Mouse (Mus musculus) fat pad, adult 2 months (tissue): ENCODE measurements around the gene Ptar1.

ENCODE experiments used
- DNase-seq: peaks from one replicate; pipeline ENCODE4 v3.0.0-alpha.2; 2011; ENCODE audit warnings: low read depth, low spot score; ENCODE audit errors: extremely low read depth

The Ptar1 gene

DNA sequence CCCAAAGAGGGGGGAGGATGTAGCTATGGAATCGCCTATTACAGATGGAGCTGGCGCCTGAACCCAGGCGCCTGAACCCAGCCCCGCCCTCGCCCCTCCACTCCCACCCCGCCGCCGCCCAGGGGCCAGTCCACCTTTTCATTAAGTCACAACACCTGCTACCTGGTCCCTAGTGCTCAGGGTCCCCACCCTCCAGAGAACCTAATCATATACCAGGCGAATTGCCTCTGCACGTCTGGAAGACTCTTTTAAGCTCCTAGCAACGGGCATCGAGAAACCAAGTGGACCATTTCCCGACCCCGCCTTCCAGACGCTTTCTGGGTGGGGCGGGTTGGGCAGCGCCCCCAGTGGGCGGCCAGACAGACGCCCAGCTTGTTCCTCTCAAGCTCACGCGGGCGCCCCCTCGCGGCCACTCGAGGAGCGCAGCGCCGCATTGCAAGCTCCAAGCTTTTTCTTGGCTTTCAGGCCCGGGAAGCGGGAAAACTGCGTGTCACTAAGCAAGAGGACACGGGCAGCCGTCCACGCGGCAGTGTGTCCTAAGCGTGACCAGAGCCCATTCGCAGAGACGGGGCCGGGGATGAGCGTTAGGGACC is 70.8 kb downstream of the Ptar1 start:
- DNase-seq: peak; percentile 13

DNA sequence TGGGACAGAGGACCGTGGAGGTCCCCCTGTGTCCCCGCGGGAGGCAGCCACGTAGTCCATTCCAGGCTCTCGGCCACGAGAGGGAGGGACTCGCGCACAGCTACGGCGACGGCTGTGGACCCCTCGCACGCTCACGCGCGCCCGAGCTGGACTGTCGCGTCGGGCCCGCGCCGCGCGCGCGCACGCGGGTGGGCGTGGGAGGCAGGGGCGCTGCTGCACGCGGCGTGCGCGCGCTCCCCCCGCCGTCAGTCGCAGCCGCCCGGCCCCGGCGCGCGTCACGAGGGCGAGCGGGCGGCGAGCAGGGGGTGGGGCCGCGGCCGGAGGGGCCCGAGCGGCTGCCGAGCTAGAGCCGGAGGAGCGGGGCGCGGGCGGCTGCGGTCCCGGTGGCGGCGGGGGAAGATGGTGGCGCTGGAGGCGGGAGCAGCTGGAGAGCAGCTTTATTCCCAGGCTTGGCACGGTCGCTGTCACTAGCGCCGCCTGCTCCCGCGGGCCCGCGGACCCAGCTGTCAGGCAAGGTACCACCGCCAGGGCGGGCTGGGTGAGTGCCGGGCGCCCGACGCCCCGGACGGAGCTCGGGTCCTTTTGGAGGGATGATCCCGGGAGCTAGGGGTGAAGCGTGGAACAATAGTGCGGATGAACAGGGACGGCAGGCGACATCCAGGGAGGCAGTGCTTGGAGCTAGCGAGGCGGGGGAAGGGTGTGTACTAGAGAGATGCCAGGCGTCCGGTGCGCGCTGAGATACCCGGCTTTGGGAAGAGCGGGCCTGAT is 71.5 kb downstream of the Ptar1 start, which contains the start of gene Apba1:
TSS of gene Apba1 (plus strand) at position 334 of the 768 bp plus-strand sequence.
- no peak for DNase-seq

DNA sequence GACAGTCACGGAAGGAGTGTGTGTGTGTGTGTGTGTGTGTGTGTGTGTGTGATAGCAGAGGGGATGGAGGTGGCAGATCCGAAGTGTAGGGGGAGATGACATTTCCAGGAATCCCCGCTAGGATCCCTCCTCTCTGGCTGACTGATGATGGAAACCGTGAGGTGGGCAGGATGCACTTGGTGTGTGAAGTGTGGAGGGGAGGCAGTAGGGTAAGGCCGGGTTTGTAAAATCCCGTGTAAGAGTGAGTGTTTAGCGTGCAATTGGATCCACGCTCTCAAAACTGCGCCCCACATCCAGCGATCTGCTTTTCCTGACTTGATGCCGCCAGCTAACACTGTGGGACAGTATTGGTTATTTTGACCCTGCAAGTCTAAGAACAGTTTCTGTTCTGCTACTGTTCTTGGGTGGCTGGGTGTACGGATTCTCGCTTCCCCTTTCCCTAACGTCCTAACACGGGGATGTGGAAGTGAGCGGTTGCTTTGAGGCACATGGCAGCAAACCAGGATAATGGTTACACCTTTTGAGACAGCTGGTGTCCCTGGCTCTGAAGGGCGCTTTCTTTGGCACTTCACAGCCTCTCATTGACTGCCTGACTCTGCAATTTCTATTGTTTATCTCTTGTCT is 72.2 kb downstream of the Ptar1 start:
- DNase-seq: no peak

DNA sequence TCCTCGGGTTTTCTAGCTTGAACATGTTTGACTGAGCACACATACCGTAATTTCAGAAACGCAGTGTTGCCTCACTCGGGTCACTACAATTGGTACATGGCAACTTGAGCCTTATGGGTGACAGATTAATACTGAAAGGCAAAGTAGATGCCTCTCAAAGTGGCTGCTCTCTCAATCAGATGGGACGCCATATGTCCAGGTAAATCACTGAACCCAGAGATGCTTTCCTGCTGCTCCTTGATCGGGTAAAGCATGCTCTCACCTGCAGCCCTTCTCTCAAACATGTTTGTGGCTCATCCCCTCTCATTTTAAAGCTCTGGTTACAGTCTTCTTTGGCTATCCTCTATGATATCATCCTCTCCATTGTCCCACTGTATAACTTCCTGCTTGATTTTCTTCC is 76.1 kb downstream of the Ptar1 start:
- DNase-seq: no peak

DNA sequence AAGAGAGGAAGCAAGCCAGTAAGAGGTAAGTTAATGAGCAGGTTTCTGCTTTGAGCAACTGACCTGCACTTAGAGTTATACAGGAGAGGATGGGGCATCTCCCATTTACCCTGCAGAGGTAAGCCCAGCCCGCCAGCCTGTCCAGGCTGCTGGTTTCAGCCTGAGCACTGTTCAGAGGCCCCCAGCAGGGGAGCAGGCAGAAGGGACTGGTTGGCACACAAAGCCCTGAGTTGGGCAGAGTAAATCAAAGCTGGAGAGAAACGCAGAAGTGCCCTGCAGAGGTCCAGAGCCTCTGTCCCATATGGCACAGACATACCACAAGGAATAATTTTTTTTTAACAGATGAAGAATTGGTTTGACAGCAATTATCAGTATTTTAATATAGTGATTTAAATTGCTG is 76.8 kb downstream of the Ptar1 start:
- no peak for DNase-seq

DNA sequence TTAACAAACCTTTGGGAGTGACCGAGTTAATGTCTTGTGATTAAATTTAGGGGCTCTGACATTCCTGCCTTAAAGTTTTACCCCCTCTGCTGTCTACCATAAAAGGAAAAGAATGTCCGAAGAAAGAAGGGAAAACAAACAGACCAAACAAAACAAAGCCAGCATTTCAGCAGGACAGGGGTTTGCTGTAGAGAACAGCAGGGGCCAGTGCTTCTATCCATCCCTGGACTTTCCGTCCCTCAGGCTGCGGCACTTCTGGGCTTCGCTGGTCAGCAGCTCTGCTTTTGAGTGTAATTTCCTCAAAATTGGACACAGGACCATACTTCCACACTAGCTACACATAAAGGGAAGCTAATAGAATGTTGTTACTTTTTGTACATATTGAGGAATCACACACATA is 81.6 kb downstream of the Ptar1 start:
- no peak for DNase-seq

DNA sequence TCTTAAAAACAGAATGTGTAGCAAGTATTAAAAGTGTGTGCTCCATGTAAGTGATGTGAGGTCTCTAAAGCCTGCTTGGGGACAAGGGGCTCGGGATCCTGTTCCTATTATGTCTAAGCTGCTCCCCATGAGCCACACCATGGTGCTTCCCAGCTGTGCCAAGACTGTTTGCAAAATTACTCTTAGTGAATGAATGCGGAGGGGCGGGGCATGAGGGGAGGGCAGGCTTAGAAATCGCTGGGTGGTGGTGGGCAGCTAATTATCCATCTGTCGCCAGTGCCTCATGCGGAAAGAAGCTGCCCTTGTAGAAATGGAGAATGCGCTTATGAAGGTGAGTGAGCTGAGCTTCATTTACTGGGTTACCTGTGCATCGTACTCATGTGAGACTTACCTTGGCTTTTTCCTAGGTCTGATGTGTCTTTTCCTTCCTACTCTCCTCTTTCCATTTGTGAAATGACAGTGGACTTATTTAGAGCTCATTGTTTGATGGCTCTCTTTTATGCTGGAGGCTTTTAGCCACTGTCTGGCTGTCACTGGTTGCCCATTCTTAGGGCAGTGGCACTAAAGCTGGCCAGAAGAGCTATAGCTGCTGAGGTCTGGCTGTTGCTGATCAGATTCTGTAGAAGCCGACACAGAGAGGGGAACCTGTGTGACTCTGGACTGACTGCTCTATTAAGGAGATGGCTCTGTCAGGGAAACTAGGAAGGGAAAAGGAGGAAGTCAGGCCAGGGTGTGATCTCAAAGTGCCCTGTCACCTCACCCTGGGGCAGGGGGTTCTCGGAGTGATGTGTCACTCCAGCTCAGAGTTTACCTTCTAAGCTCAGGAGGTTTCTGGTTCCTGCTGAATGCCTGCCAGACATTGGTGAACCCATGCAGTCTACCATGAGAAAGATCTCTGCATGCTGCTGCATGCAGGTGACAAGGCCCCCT is 83.5 kb downstream of the Ptar1 start:
- DNase-seq: no peak

DNA sequence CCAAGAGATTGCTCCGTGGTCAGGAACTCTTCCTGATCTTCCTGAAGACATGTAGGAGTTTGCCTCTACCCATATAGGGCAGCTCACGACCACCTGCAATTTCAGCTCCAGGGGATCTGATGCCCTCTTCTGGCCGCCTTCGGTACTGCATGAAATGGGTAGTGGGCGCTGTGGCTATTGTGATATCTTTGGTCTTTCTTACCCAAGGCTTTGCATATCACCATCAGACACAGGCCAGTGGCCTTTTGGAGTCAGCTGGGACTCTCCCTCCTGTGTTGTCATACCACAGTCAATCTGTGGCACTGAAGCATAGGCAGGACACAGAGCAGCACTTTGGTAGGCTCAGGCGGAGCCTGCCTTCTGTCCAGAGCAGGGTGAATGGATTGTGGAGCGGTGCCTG is 84.7 kb downstream of the Ptar1 start:
- no peak for DNase-seq

DNA sequence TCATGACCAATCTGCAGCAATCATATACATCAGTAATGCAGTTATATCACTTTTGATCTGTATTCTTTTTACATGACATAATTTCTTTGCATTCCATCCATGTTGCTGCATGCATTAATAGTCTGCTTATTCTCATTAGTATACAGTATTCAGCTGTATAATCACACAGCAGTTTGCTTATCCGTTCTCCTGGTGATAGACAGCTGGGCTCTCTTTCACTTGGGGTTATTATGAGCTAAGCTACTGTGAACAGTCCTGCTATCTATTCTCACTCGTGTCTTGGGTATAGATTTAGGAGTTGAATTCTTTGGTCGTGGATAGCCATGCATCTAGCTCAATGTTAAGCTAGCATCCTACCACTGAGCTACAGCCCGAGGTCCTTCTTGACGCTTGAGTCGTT is 88.1 kb downstream of the Ptar1 start:
- DNase-seq: no peak

DNA sequence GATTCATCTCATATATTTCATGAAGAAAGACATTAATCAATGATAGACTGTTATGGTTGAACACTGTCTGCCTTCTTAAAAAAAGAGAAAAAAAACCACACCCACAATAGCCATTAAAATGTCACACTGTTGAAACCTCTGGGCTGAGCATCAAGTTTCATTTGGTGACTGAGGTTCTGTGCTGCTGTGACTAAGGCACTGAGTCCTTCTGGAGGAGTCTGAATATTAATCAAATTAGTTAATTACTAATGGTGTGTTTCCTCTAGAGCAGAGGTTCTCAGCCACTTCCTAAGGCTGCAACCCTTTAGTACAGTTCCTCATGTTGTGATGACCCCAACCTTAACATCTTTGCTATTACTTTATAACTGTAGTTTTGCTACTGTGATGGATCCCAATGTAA is 91.9 kb downstream of the Ptar1 start:
- no peak for DNase-seq

DNA sequence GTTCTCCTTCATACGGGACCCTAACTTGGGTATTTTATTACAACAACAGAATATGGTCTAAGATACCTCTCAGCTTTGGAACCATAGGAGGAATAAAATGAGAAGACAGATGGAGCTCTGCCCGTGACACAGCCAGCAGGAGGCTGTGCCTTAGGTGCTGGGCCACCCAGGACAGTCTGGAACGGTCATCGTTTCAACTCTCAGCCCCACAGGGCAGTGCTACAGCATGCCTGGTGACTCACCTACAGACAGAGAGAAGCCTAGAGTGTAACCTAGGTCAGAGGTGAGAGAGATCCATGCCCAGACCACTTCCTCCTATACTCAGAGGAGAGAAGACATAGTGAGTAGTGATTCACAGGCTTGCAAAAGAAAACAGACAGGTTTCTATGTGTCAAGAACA is 92.9 kb downstream of the Ptar1 start:
- no peak for DNase-seq
